Mouse (Mus musculus): ENCODE measurements around the gene Sgf29.

Sgf29 gene

DNA sequence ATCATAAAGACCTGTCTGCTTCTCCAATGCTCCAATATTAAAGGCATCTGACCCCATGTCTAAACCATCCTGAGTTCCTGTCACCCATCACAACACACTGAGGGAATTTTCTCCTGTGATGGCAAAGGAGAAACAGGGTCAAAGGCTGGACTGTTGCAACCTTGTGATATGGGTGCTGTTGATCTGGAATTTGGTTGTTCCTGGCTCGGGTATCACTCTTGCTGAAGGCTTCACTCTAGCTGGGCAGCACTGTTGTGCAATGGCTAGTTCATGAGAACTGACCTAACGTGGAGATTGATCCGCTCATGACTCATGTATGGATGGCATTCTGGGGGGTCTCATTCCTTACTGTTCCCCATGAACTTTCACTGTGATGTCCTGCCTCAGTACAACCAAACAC lies 39.9 kb downstream of the Sgf29 start:
- no peak for DNase-seq

DNA sequence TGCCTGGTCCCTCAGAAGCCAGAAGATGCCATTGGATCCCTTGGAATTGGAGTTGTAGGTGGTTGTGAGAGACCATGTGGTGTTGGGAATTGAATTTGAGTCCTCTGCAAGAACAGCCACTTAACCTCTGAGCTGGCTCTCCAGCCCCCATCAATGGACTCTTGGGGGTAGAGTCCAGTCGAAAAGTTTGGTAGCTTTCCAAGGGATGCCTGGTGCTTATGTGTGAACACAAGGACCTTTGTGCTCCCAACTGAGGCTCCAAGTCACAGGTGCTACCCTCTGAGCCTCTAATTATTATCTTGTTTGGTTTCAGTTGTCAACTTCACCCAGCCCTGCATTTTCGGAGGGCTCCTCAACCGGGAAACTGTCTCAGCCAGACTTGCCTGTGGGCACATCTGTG lies 41.6 kb downstream of the Sgf29 start:
- DNase-seq, result no peak

DNA sequence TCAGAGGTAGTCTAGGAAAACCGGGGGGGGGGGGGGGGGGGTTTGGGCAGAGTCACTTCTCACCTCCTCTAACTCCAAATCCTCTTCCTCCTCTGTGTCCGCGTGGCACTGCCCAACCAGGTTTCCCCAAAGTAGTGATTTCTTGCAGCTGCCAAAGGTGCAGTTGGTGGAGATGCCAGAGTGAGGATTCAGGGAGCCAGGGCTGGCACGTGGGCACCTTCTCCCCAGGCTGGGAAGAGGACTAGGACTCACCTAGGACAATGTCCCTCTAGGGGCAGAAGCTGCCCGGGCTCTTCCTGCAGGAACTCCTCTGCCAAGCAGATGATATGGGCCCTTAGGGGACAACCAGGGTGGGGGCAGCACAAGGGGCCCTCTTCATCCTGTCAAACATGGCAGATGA lies 42.6 kb downstream of the Sgf29 start:
- DNase-seq, result no peak

DNA sequence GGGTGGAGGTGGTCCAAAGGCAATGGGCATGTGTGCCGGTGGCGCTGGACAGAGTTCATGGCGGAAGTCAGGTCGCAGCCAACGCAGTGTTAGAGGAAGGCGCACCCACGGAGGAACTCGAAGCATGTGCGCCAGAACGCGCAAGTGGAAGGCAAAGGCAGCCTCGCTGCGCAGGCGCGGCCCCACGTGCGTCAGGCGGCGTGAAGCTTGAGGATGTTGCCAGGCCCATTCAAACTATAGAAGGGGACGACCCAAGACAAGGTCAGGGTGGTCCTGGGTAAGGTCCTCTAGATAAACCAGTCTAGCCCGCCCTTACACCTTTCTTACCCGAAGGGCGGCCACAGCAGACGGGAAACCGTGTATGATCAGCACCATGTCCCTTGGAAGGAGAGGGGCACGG lies 43.3 kb downstream of the Sgf29 start:
- DNase-seq, result no peak

DNA sequence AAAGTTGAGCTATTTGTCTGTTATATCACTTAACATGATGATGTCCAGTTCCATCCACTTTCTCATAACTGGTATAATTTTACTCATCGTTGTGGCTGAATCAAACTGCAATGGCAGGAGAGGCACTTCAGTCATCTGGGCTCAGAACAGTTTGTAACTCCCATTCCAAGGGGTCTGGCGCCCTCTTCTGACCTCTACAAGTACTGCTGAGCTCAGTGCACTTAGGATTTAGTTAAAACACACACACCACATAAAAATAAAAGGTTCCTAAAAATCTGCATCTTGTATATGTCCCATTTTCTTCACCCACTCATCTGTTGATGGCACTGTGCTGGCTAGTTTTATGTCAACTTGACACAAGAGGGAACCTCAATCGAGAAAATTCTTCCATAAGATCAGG lies 44.1 kb downstream of the Sgf29 start:
- DNase-seq, result peak; percentile 71

DNA sequence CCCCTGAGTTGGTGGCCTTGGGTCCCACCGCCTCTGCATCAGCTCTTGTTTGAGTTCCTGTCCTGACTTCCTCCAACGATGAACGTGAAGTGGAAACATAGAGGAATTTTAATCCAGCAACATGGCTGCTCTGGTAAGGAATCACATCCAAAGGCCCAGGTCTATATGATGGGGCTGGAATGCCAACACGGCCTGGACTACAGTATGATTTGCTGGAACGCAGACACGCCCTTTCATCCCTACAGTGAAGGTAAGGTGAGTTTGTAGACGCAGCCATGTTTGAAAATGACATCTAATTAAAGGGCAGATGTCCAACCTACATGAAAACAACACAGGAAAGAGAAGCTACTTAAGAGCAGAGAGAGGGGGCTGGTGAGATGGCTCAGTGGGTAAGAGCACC lies 44.7 kb downstream of the Sgf29 start:
- DNase-seq, result no peak

DNA sequence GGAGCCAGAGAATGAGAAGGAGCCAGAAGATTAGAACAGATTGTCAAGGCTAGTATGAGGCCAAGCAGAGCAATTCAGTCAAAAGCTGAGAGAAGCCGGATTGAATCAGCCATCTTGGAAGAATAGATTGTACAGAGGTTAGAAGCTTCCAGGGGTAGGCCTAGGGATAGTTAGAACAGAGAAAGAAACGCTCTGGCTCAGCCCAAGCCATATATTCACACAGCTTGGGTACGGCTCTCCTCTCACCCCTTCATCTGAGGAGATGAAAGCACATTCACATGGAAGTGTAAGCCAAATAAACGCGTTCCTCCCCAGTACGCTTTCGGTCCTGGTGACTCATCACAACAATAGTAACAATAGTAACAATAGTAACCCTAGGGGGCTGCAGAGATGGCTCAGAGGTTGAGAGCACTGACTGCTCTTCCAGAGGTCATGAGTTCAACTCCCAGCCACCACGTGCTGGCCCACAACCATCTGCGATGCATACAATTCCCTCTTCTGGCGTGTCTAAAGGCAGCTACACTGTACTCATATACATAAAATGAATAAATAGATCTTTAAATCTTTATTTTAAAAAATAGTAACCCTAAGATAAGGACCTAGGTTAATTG lies 45.4 kb downstream of the Sgf29 start:
- DNase-seq, result no peak

DNA sequence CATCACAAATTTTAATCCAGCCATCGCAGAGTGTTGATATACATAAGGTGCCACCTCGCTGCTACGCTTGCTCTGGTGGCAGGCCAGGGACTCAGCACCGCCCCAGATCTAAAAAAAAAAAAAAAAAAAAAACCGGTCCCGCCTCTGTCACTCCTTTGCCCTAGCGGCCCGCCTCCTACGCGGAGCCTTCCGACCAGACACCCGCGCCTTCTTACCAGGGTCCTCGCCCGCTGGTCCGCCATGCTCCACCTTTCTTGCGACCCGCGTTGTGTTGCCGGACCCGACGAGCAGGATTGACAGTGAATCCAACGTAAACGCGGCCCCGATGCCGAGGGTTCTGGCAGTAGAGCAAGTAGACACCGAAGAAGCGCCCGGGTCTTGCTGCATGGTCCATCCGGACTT lies 46.1 kb downstream of the Sgf29 start, which contains the start of gene Bola2:
Gene Bola2 (plus strand): TSS at position 192 of the 402 bp plus-strand sequence.
- peak; percentile 66 for DNase-seq

DNA sequence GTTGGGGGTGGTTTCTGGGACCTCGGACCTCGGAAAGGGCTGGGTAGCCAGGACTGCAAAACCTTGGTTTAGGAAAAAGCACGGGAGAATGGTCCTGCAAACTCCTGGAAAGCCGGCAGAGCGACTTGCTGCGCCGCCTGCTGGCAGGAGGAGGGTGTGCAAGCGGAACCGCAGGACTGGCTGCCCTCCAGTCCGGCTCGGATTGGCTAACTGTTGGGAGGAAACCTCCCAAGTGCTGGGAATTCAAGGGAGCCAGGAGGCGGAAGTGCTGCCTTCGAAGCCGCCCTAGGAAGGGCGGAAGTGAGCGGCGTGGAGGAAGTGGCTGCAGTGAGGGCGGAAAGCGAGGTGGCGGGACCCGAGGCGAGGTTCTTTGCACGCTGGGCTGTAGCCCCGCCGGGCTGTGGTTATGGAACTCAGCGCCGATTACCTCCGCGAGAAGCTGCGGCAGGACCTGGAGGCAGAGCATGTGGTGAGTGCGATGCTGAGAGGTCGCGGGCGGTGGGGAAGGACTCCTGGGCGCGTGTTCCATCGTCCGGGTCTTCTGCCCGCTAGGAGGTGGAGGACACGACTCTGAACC lies 46.6 kb downstream of the Sgf29 start, which contains the start of gene Slx1b:
Gene Slx1b (minus strand): TSS at position 154 of the 577 bp plus-strand sequence.
- peak; percentile 92 for DNase-seq

DNA sequence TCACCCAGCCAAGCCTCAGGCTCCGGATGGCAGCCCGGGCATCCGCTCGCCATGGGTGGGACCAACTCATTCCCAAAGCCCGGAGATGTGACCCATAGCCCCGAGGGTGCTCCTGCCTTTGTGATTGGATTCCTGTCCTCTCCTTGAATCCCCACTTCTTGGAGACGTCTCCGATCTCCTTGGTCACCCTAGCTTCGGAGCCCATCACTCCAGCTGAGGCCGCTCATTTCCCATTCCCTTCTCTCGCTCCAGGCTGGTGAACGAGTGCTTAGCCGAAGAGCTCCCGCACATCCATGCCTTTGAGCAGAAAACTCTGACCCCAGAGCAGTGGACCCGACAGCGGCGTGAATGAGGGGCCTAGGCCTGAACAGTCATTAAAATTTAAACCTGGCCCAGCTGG lies 47.2 kb downstream of the Sgf29 start:
- no peak for DNase-seq

DNA sequence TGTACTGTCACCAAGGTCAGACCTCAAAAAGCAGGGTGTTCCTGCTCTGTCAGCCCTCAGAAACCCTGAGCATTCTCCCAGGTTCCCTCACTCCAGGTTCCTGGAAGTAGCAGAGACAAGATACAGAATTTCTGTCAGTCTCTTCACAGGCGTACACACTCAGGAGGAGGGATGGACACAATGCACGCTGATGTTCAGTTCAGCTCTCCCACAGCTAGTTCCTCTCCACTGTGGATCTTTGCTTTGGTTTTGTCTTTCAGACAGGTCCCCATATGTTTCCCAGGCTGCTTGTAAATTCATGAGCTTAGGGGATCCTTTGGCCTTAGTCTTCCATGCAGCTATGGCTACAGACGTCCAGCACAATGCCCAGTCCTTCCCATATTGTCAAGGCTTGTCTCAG lies 47.8 kb downstream of the Sgf29 start:
- DNase-seq, result no peak

DNA sequence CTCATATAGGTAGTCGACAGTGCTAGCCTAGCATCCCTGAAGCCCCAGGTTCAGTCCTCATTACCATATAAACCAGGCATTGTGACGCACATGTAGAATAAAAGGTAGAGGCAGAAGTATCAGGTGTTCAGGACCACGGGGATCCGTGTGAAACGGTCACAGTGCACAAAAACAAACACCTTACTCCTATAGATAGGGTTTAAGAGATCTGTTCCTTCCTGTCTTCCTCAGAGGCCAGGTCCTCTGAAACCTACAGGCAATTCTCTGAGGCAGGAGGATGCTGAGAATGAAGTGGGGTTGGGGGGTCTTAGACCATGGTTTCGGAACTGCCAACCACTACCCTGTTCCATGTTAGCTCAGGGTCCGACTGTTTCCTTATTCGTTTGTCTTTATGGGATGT lies 48.7 kb downstream of the Sgf29 start:
- no peak for DNase-seq

DNA sequence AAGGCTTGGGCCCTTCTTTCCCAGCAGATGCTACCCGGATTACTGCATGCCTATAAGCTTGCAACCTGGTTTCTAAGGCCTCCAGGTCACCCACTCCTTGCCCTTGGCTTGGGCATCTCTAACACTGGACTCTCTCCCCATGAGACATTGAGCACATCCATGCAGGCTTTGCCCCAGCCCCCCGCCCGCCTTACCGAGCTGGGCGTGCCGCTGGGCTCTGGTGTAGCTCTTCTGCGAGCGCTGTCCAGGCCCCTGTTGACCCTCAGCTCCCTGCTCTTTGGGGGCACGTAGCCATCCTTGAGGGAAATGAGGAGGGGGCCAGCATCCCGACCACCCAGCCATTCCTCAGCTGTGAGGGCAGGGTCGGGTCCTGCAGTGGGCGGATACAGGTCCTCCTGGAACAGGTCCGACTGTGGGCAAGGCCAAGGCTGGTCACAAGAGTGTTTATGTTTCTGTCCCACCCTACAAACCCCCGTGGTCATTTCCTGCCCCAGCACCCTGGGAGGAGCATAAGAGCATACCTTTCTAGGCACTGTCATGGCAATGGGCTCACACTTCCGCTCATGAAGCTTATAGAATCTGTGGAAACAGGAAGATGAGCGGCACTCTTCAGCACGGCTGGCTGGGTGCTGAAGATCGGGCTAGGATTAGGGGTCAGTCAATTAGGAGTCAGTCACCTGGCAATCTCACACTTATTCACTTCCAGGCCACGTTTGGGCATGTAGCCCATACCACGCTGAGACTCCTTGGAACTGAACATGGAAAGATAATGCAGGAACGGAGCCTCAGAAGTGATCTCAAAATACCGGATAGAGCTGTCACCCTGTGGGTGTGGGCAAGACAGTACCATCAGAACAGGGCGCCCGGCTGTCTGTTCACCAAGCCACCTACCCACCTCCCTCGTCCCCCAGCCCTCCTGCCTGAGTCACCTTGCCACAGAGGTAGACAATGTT lies 51.2 kb downstream of the Sgf29 start:
- no peak for DNase-seq

DNA sequence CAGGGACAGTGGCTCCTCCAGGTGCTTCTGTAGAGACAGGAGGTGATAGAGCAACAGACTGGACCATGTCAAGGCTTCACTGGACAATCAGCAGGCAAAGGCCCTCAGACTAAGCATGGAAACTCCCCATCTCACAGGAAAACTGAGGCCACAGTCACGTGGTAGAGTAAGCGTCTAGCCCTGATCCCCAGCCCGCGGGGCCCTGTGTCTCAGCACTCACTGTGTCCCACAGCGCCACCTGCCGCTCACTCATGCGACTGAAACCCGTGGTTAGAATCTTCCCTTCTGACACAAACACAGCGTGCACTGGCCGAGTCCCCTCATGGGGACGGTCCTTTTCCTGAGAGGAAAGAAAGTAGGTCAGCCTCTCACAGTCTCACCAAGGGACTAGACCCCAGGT lies 52.0 kb downstream of the Sgf29 start:
- peak; percentile 89 for DNase-seq

DNA sequence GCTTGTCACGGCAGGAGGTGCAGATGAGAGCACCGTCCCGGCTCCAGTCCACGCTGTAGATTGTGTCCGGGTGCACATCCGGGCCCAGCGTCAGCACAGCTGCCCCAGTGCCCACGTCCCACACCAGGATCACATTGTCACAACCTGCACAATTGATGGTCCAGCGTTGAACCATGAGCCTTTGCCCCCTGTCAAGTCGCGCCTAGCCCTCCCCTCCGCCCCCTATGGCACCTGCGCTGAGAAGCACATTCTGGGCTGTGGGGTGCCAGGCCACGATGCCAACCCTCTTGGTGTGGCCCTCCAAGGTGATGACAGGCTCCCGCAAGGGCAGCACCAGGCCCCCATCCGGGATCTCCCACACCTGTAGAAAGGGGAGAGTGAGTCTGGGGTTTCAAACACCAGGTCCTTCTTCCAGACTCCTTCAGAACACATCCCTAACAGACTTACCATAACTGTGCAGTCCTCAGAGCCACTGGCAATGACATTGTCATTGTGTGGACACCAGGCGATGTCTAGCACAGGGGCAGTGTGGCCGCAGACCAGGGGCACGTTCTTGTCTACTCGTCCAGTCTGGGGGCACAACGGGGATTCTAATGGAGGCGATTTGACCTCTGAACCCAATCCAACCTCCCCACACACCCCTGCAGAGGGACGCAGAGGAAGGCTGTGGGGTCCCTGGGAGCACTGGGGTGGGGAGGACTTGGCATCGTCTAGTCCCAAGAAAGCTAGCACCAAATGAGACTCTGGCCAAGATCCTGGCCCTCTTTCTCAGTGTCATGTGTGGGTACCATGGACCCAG lies 52.6 kb downstream of the Sgf29 start:
- no peak for DNase-seq

DNA sequence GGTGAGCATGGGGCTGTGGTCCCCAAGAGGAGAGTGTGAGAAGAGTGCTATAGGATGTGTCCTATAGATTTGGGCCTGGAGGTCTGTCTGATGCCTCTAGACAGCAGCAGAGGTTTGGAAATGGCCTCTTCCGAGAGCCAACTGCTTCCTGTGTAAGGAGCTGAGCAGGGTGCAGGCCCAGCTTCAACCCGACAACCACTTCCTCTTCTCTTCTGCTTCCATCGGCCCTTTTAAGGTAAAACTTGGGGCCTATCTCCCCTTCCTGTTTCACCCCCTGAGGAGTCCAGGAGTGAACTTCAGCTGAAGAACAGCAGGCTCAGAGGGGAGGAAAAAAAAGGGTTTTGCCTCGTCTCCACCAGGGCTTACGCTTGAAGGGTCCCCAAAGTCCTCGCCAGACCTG lies 53.2 kb downstream of the Sgf29 start:
- DNase-seq, result no peak

DNA sequence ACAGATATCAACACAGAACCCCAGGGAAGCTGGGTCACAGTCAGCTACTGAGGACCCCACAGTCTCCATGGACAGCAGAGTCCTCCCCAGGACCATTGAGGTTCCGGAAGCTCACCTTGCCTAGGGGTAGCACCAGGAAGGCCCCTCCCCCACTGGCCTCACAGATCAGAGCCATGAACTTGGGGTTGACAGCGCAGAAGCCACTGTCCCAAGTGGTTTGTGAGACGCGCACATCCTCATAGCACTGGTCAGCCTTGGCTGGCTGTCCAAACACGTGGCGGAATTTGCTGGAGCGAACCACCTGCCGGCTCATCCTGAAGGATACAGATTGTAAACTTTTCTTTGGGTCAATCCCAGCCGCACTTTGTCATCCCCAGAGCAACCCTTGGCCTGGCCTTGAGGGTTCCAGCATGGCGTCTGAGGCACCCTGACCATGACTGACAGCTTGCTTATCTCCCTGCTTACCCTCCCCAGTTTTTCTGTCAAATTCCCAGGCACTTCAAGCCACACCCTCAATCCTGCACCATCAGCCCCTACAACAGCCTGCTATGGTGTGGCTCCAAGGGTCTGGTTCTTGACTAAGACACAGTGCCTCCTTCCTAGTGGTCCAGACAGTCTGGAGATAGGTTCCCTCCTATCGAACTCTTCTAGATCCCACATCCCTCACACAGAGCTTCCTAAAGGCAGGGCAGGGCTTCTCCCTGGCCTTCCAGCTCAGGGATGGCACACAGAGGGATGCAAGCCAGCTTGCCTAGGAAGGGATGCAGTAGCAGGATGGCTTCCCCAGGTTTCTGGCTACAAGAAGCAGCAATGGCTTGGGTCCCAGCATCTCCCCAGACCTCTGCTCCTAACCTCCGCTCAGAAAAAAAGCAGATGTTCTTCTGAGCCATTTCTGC lies 54.0 kb downstream of the Sgf29 start:
- DNase-seq, result no peak

DNA sequence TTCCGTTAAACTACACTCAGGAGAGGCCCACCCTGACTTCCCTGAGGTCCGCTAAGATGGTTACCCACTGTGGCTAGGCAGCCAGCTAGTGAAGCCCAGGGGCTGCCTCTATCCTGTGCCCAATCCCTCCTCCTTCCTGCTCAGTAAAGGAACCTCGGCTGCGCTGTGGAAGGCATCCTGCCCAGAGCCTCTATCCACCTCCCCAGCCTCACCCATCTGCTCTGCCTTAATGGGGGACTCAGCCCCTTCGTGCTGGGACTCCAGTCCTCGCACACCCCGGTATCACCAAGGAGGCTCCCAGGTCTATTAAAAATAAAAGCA lies 54.6 kb downstream of the Sgf29 start:
- DNase-seq, result peak; percentile 49

DNA sequence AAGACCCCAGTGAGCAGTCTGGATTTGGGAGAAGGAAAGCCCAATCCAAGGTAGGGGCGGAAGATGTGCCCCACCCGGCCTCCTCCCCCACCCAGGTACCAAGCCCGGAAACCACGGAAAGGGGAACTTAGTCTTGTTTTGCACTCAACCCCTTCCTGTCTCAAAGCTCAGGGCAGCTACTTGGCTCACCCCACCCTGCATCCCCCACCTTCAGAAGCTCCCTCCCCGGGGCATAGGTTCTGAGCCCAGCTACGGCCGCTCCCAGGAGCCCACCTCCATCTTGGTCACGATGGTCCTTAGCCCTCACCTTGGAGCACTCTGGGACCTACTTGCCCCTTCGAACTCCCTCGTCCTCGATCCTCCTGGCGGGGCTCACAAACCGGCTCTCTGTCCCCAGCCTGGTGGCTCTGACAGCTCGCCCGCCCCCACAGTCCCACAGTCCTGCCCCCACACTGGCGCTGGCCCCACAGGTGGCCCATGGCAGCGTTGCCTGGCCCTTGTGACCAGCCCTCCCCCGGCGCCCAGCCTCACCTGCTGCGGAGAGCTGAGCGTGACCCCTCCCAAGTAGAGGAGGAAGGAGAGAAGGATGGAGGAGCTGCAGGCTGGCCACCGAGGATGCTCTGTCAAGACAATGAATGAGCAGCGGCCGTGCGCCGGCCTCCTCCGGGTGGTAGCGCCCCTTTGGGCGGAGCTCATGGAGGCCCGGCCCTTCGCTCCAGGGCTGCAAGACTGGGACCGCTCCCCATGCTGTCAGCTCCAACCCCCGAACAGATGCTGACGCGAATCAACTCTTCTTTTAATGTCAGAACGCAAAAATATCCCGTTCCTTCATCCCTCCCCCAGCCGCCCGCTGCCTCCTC lies 55.2 kb downstream of the Sgf29 start:
- peak; percentile 85 for DNase-seq

DNA sequence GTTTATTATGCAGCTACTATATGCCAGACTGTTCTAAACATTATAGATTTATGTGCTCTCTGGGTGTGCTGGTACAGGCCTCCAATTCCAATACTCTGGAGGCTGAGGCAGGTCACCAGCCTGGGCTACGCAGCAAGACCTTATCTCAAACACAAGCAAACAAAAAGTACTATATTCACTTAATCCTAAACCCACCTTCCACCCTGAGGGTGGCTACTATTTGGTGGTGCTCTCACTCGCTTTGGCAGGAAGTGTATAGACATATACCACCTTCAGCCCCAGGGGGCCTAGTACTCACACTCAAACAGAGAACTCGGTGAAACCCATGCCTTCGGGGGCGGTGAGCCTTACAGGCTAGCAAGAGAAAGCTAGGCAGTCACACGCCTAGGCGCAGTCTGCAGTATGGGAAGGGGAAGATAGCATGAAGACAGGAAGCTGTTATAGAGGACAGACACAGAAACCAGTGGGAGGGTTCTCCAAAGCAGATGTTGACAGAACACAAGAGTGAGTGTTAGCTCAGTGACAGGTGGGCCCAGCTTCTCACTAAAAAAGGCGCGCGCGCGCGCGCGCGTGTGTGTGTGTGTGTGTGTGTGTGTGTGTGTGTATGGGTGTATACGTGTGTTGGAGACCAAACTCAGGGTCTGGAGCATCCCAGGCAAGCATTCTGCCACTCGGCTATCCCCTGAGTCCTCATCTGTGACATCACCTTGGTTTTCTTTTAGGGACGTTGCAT lies 58.5 kb downstream of the Sgf29 start, which contains the start of gene Coro1a:
Gene Coro1a (minus strand): TSS at position 346 of the 733 bp plus-strand sequence.
- DNase-seq, result no peak
